Mouse (Mus musculus) frontal cortex, adult 2 months (tissue): Measurements from ENCODE around the gene Ndufa5. TPM values are rescaled to one million over a fixed set of nuclear protein-coding genes. Genes with fewer than 3 reads are reported as not detected.
A peak's percentile ranks its signal among the peaks of the same experiment; 100 is the strongest.

ENCODE experiments used
- DNase-seq, 2 experiments: peaks; one replicate each; pipeline ENCODE4 v3.0.0; 2022; ENCODE audit warnings: low spot score in 1 of 2; ENCODE audit errors: extremely low spot score in 1 of 2
- polyA plus RNA-seq: library from polyadenylated mRNA; depleted of rRNA; stranded (reverse); fragments of >200 nt; gene quantifications from 2 replicates; pipeline ENCODE4 v1.2.3, GENCODE M21; 2012; rRNA removed

Gene Ndufa5
- polyA plus RNA-seq, result 88.3 and 115 TPM in 2 replicates

GRCm38 (mm10) chr6:24527155-24528063, at the start of gene Ndufa5:
Gene Ndufa5, minus strand, starts transcription at chr6:24528013.
- peak; percentile 86 to 95 for DNase-seq

- no peak for DNase-seq
Measured at GRCm38 (mm10) chr6:24573319-24573718, 45.5 kb upstream of the Ndufa5 start.

- no peak for DNase-seq
Measured at GRCm38 (mm10) chr6:24572431-24572830, 44.6 kb upstream of the Ndufa5 start.

- no peak for DNase-seq
Measured at GRCm38 (mm10) chr6:24571126-24571525, 43.3 kb upstream of the Ndufa5 start.

- no peak for DNase-seq
Measured at GRCm38 (mm10) chr6:24570278-24570677, 42.5 kb upstream of the Ndufa5 start.

GRCm38 (mm10) chr6:24569711-24570110, 41.9 kb upstream of the Ndufa5 start:
- DNase-seq, result no peak

GRCm38 (mm10) chr6:24568963-24569362, 41.1 kb upstream of the Ndufa5 start:
- no peak for DNase-seq

- DNase-seq, result no peak
Measured at GRCm38 (mm10) chr6:24564886-24565285, 37.1 kb upstream of the Ndufa5 start.

GRCm38 (mm10) chr6:24564081-24564480, 36.3 kb upstream of the Ndufa5 start:
- peak in 1 of 2 experiments; percentile 35 for DNase-seq

- no peak for DNase-seq
Measured at GRCm38 (mm10) chr6:24555488-24555887, 27.7 kb upstream of the Ndufa5 start.

GRCm38 (mm10) chr6:24554427-24555086, 26.7 kb upstream of the Ndufa5 start:
- DNase-seq, result no peak

GRCm38 (mm10) chr6:24552046-24552445, 24.2 kb upstream of the Ndufa5 start:
- DNase-seq, result no peak

- peak in 1 of 2 experiments; percentile 67 for DNase-seq
Measured at GRCm38 (mm10) chr6:24549801-24550200, 22.0 kb upstream of the Ndufa5 start.

GRCm38 (mm10) chr6:24546716-24547420, 19.1 kb upstream of the Ndufa5 start:
- DNase-seq, result no peak

GRCm38 (mm10) chr6:24543119-24543591, 15.3 kb upstream of the Ndufa5 start:
- no peak for DNase-seq

- DNase-seq, result no peak
Measured at GRCm38 (mm10) chr6:24542393-24542792, 14.6 kb upstream of the Ndufa5 start.

GRCm38 (mm10) chr6:24540106-24540505, 12.3 kb upstream of the Ndufa5 start:
- no peak for DNase-seq

GRCm38 (mm10) chr6:24538435-24538834, 10.6 kb upstream of the Ndufa5 start:
- no peak for DNase-seq

- no peak for DNase-seq
Measured at GRCm38 (mm10) chr6:24532804-24533203, 5.0 kb upstream of the Ndufa5 start.

GRCm38 (mm10) chr6:24530711-24531420, 3.1 kb upstream of the Ndufa5 start:
- no peak for DNase-seq
